Mouse (Mus musculus) heart, postnatal 10 days (tissue): Measurements from ENCODE around the gene Dgcr6. TPM values are rescaled to one million over a fixed set of nuclear protein-coding genes. Genes with fewer than 3 reads are reported as not detected.
"Not testable (repeated sequence)": the region's sequence is repeated elsewhere in the genome, so short reads cannot be mapped to it uniquely, and the experiment has no call there.

ENCODE experiments used
- DNase-seq, 2 experiments: peaks; one replicate each; pipeline ENCODE4 v3.0.0; 2021
- intact Hi-C: fragments of 180-260 bp; cut with DNase I; formaldehyde crosslinking; loops from one replicate; pipeline ENCODE4 v1.15.1; 2025
- total RNA-seq, 2 experiments: library from RNA; stranded (reverse); gene quantifications; 2 replicates each; pipeline ENCODE4 v1.2.3; 2021

The Dgcr6 gene
- total RNA-seq: 10 to 100 TPM; 42.8 to 47.4 TPM

DNA sequence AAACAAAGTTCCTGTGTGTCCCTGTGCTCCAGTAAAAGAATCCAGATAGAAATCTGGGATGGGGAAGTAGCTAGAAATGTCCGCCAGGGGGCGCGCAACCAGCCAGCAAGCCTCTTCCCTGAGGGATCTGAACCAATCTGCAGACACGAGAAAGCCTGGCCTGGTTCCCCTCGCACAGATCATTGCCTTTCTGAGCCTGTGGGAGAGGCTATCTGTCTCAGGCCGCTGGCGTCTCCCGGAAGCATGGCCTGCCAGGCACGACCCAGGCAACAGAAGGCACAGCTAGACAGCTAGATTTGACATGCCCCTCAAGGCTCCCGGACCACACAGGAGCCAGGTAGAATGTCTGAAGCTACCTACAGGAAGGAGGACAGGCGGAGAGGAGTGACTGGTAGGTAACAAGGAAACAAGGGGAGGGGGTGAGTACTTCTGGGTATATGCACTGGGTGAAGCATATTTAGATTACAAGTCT, at the start of gene Dgcr6:
Dgcr6 (plus strand) TSS at position 130 of the 472 bp plus-strand sequence.
- intact Hi-C loops: loop anchor here (1.0 kb wide), 2 partner anchors 120 to 159 kb away; no protein-coding TSS in a partner anchor
- peak; percentile 75 to 86 for DNase-seq

GRCm38 (mm10) chr16:18004589-18004988, 48.1 kb upstream of the Dgcr6 start:
- intact Hi-C loops: no loop called here
- no peak for DNase-seq

- intact Hi-C loops: no loop called here
- DNase-seq: no peak
These were observed 45.6 kb upstream of the Dgcr6 start for GRCm38 (mm10) chr16:18007083-18007482.

DNA sequence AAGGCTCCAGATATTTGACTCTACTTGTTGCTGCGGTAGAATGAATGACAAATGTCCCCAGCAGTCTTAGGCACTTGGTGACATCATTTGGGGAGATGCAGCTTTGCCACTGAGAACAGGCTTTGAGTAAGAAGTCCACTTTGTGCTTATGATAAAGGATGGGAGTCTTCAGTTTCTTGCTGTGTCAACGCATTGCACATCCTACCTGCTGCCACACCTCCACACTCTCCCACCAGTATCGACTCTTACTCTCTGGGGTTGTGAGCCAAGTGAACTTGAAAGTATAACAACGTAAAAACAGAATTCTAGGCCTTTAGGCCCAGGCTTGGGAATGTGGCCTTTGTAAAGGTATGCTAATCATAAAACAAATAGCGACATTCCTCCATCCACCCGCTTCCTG, 41.6 kb upstream of the Dgcr6 start:
- no peak for DNase-seq
- intact Hi-C loops: no loop called here

DNA sequence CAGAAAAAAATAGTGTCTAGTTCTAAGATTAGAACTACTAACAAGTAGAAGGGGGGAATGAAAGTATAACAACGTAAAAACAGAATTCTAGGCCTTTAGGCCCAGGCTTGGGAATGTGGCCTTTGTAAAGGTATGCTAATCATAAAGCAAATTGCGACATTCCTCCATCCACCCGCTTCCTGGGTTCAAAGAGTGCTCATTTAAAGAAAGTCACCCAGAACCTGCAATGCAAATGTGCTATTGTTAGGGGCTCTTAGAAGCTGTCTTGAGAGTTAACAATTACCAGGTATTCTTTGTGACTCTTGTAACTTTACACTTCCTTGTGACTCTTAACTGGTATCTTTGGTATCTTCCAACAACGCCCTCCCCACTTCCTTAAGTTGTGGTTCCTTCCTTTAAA, 36.2 kb upstream of the Dgcr6 start:
- DNase-seq, intact Hi-C loops: not testable (repeated sequence)

- intact Hi-C loops: no loop called here
- no peak for DNase-seq
These were observed 29.7 kb upstream of the Dgcr6 start for GRCm38 (mm10) chr16:18022780-18023557.

DNA sequence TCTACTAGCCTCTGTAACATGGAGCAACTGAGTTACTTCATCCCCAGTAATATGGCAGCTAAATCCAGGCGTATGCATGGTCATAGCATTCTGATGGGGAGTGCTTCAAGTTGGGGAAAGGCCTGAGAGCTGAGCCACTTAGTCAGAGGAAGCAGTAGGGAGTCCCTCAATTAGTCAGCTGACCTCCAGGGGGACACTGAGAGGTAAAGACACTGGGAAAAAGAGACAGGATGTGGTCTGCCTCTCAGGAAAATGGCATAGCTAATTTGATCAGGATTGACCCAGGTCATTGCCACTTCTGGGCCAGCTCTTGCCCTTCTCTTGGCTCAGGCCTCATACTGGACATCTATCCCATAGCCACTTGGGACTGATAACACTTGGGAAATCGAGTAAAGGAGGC, 25.3 kb upstream of the Dgcr6 start:
- no peak for DNase-seq
- intact Hi-C loops: no loop called here

DNA sequence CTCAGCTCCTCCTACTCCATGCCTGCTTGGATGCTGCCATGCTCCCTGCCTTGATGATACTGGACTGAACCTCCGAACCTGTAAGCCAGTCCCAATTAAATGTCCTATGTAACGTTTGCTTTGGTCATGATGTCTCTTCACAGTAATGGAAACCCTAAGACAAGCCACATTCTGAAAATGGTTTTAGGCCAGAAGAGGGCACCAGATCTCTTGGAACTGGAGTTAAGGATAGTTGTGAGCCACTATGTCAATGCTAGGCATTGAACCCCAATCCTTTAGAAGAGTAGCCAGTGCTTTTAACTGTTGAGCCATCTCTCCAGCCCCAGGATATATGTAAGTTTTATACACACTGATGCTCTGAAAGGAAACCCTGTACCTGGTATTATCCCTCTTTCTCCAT, 20.9 kb upstream of the Dgcr6 start:
- DNase-seq: peak; percentile 35 to 55
- intact Hi-C loops: no loop called here

- DNase-seq: no peak
- intact Hi-C loops: no loop called here
These were observed 19.4 kb upstream of the Dgcr6 start for GRCm38 (mm10) chr16:18033289-18033688.

- intact Hi-C loops: no loop called here
- peak; percentile 8 to 11 for DNase-seq
These were observed 18.4 kb upstream of the Dgcr6 start for GRCm38 (mm10) chr16:18034286-18034685.

GRCm38 (mm10) chr16:18036425-18036955, 16.2 kb upstream of the Dgcr6 start:
- peak; percentile 37 to 60 for DNase-seq
- intact Hi-C loops: no loop called here

DNA sequence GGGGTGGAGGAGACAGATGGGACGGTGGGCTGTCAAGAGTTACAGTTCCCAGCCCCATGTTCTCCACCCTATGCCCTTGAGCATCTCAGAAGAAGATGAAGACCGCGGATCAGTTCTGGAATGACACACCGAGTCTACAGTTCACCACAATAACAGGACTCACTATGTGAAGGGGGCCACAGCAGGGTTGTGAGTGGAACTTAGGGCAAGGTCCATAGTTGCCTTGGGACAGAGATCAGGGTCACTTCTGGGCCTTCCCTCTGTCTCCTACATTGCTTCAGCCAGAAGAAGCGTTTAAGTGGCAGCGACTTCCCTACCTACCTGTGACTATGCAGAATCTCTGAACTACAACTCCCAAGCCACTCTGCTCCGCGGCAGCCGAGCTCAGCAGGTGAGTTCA, 15.6 kb upstream of the Dgcr6 start:
- intact Hi-C loops: no loop called here
- DNase-seq: no peak

DNA sequence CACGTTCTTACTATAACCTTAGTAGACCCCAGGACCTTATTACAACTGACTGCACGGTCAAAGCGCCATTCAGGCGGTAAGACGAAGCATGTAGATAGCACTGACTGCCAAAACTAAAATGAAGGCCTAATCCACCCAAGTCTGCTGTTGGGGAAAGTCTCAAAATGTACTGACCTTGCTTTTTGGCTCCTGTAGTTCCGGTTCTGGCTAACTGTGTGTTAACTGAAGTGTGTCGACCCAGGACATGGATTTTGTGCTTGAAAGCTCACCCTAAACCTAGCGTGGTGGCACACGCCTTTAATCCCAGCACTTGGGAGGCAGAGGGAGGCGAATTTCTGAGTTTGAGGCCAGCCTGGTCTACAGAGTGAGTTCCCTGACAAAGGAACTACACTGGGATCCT, 7.7 kb upstream of the Dgcr6 start:
- DNase-seq: no peak
- intact Hi-C loops: loop anchor here (5.0 kb wide), 1 partner anchor 113 kb away; no protein-coding TSS in a partner anchor

DNA sequence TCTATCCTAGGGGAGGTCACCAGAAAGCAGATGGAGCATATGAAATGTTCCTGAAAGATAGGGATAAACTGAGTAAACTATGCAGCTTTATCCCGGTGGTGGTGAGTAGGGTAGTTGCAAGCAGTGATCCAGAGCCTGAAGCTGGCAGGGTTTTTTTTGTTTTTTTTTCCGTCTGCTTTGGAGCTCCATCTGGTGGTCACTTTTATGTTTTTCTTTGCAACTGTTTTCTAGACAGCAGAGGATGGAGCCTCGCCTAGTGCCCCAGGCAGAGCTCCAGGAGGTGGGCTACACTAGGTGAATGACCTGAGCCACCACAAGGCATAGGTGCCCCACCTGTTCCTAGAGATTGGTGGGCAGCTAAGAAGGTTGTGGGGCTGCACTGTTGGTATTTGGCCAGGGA, 5.0 kb upstream of the Dgcr6 start:
- intact Hi-C loops: loop anchor here (2.0 to 5.0 kb wide), 2 partner anchors 115 to 137 kb away; partner anchors contain the start of gene Ess2

GRCm38 (mm10) chr16:18048071-18048470, 4.6 kb upstream of the Dgcr6 start:
- intact Hi-C loops: loop anchor here (5.0 kb wide), 1 partner anchor 116 kb away; no protein-coding TSS in a partner anchor

More for the DNA sequence above, 5.0 kb upstream of the Dgcr6 start:
- peak; percentile 38 to 76 for DNase-seq

DNA sequence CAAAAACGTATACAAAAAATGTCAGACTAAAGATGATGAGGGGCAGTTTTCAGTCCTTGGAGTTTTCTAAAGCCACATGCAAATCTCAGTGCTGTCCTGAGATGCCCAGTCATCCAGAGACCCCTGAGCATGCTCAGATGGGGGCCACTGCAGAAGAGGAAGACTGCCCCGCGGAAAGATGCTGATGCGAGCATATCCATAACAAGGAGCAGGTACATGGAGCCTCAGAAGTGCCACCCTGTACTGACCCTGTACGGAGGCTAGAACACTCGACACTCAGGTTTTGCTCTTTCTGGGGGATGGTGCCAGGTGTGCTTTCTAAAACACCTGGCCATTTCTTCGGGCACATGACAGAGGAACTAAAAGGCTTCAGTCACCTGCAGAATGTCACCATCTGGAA, 338 bp upstream of the Dgcr6 start:
- intact Hi-C loops: loop anchor here (1.0 kb wide), 2 partner anchors 120 to 159 kb away; no protein-coding TSS in a partner anchor
- DNase-seq: no peak

More at GRCm38 (mm10) chr16:18048071-18048470, 4.6 kb upstream of the Dgcr6 start:
- DNase-seq: no peak

DNA sequence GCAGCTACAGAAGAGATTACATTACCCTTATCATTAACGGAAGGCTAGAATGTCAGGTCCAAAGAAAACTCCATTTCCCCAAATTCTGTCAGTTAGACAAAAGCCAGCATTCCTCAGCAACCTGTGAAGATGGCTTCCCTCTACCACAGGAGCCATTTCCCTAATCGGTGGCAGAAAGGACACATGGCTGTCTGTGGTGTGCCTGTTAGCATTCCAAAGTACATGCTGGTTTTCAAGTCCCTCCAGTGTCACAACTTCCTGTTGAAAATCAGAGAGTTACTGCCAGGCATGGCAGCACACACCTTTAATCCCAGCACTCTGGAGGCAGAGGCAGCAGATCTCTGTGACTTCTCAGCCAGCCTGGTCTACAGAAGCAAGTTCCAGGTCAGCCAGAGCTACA, 3.6 kb downstream of the Dgcr6 start:
- DNase-seq: no peak
- intact Hi-C loops: no loop called here

DNA sequence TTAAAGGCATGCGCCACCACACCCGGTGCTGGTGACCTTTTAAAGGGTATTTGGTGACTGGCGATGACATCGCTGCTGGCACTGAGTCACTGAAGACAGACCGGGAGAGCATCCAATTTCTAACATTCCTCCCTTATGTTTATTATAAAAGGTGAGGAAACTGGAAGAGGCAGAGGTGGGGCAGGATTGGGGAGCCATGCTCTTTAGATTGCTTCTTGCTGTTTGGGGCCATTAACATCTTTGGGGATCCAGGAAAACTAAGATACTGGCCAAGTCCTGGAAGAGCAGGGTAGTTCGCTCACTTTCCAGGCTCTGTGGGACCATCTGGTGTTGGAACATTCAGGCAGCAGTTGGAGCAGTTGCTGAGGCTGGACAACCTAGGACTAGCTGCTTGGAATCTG, 5.7 kb downstream of the Dgcr6 start:
- intact Hi-C loops: no loop called here

DNA sequence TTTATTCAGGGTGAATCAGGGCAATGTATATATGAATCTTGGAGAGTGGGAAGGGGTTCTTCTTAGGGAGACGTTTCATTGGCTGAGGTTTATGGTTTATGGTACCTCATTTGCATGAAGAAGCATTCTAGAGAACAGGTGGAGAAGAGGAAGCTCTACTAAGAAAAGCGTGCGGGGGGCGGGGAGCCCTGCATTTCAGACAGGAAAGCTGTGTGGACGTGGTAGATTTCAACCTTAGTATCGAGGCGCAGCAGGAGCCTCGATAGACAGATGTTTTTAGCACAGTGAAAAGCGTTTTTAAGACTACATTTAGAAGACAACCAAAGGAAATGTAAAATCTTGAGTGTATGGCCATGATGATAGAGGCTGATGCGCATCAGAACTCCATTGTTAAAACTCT, 6.6 kb downstream of the Dgcr6 start:
- intact Hi-C loops: no loop called here
- no peak for DNase-seq

More for the DNA sequence above, 5.7 kb downstream of the Dgcr6 start:
- DNase-seq: no peak

GRCm38 (mm10) chr16:18061201-18061600, 8.5 kb downstream of the Dgcr6 start:
- no peak for DNase-seq
- intact Hi-C loops: no loop called here

- intact Hi-C loops: no loop called here
These were observed 13.7 kb downstream of the Dgcr6 start for GRCm38 (mm10) chr16:18066060-18067009.

More at GRCm38 (mm10) chr16:18066060-18067009, 13.7 kb downstream of the Dgcr6 start:
- DNase-seq: peak; percentile 95 to 96
